Mouse (Mus musculus) kidney, adult 9 months (tissue): ENCODE results near the gene Trap1a.
"Not testable (repeated sequence)": the region's sequence is repeated elsewhere in the genome, so short reads cannot be mapped to it uniquely, and the experiment has no call there.

ENCODE experiments used
- DNase-seq: peaks from one replicate; pipeline ENCODE4 v3.0.0; 2022

Gene Trap1a

DNA sequence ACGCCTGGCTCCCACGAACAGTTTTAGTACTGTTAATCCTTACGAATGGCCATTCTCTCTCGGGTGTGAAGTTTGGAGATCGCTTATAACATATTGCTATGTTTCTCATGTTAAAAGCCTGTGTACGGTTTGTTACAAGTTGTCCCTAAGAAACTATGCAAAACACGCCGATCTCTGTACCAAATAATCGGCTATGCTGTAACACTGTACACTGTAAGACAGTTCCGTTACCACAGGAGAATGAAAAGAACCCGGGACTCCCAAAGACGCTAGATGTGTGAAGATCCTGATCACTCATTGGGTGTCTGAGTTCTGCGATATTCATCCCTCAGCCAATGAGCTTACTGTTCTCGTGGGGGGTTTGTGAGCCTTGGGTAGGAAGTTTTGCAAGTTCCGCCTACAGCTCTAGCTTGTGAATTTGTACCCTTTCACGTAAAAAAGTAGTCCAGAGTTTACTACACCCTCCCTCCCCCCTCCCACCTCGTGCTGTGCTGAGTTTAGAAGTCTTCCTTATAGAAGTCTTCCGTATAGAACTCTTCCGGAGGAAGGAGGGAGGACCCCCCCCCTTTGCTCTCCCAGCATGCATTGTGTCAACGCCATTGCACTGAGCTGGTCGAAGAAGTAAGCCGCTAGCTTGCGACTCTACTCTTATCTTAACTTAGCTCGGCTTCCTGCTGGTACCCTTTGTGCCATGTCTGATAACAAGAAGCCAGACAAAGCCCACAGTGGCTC is at the start of gene Trap1a:
Gene Trap1a (plus strand): TSS at position 421 of the 732 bp plus-strand sequence.
- no peak for DNase-seq

DNA sequence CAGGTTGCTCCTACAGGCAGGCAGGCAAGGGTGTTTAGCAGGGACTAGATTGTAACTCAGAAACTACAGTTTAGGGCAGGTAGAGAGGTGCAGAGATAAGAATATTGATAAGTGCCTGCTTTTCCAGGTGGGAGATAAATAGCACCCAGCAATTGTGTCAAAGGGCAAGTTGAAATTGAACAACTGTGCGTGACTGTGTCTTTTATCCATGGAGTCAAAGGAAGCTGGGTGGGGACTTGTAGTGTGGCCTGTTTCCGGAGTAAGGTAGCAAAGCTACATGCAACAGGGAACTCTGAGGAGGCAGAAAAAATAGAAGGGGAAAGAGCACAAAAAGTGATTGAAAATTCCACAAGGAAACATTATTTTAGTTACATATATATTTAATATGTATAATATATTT is 40.4 kb upstream of the Trap1a start:
- DNase-seq: no peak

DNA sequence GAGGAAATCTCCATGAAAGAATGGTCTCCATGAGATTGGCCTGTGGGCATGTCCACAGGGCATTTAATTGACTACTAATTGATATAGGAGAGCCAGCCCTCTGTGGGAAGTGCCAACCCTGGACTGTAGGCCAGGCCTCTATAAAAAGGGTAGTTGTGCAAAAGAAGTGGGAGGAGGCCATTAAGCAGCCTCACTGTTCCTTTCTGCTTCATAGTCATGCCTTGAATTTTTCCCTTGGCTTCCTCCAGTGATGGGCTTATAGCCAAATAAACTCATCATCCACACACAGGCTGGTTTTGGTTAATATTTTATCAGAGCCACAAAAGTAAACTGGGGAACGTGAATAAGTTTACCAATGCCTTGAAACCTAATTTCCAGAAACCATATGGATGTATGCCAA is 38.2 kb upstream of the Trap1a start:
- DNase-seq: peak; percentile 43

DNA sequence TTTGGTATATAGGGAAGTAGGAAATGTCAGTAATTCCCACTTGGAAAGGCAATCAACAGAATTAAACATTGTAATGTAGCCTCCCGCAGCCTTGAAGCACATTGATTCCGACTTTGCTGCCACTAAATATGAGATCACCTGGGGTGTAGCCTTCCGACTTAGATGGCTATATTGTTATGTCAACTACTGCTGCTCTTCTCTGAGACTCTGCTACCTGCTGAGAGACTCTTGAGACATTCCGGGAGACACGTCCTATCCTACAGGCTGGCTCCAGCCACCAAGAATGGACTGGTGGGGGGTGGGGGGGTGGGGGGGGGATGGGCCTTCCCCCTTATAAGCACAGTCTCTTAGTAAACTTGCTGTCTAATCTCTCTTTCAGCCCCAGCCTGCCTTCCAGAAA is 16.1 kb upstream of the Trap1a start:
- DNase-seq: not testable (repeated sequence)

DNA sequence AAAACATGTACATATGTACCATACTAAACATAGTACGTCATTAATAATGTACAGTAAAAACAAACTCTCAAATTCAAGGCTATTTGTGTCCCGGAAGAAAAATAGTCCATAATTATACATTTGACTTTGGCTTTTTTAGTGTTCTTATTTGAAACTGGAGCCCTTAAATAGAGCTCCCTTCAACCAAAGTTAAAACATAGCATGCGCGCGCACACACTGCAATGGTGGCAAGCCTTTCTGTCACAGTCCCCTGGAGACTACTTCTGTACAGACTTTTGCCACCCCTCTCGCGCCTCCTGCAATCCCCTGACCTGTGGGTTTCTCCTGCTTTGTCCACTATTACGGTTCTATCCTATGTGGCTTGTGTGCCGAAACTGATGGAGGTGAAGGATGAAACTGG is 900 bp upstream of the Trap1a start:
- DNase-seq: no peak

DNA sequence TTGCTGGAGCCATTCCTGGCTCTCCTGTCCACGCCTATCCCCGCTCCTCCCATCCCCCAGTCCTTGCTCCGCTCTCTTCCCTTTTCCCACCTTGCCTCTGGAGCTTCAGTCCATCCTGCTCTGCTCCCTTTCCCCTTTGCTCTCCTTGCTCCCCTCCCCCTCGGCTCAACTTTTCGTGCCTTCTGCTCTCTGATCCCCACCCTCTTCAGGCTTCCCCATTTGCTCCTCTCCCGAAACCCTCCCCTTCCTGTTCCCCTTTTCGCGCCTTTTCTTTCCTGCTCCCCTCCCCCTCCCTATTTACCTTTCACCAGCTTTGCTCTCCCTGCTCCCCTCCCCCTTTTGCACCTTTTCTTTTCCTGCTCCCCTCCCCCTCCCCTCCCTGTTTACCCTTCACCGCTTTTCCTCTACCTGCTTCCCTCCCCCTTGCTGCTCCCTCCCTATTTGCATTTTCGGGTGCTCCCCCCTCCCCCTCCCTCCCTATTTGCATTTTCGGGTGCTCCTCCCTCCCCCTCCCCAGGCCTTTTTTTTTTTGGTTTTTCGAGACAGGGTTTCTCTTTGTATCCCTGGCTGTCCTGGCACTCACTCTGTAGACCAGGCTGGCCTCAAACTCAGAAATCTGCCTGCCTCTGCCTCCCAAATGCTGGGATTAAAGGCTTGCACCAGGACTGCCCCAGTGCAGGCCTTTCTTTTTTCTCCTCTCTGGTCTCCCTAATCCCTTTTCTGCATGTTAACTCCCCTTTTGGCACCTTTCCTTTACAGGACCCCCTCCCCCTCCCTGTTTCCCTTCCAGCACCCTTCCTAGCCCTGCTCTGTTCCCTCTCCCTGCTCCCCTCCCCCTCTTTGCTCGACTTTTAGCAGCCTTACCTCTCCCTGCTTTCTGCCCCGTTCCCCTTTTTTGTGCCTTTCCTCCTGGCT is 1.3 kb downstream of the Trap1a start:
- DNase-seq: no peak

DNA sequence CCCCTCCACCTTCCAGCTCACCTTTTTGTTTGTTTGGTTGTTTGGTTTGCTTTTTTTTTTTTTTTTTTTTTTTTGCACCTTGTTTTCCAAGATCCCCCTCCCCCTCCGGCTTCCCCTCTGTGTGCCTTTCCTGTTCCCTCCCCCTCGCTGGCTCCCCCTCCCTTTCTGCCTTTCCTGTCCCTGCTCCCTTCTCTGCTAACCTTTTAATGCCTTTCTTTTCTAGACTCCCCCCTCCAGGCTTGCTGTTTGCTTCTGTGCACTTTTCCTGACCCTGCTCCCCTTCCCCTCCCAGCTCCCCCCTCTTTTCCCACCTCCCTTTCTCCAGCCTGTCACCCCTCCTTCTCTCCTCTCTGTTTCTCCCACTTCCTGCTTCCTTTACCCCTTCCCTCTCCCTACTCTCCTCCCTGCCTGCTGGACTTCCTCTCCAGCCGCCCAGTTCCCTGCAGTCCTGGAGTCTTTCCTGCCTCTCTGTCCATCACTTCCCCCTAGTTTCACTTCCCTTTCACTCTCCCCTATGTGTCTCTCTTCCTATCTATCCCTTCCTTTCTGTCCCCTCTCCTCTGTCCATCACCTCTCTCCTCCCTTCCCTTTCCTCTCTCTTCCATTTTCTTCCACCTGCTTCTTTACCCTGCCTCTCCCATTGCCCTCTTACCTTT is 2.1 kb downstream of the Trap1a start:
- DNase-seq: no peak

DNA sequence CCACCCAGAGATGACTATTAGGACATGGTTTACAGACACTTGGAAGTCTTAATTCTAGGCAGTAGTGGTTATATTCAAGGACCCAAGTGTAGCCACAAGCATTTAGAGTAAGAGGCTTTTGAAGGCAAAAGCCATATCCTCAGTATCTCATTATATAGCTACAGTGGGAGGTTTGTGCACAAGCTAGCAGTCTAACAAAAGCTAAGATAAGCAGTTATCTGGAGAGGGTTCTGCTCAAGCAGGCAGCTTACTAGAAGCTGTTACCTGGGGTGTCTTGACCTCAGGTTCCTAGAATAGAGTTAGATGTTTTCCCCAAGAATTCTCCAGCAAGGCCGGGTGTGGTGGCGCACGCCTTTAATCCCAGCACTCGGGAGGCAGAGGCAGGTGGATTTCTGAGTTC is 6.1 kb downstream of the Trap1a start:
- no peak for DNase-seq

DNA sequence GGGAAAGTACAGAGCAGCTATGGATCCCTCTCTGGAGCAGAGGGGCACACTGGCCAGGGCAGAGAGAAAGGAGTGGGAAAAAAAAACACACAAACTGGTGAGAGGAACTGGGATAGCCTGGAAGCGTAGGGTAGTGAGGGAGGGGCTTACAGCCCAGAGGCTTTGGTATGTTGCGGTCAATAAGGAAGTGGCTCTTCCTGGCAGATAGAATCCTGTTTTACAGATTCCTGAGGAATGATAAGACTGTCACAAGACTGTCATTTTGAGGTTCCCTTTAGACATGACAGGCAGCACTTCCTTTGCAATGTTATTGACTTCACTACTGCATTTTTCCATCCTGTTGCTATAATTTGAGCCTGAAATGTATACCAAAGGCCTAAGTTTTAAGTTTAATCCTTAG is 7.7 kb downstream of the Trap1a start:
- no peak for DNase-seq

DNA sequence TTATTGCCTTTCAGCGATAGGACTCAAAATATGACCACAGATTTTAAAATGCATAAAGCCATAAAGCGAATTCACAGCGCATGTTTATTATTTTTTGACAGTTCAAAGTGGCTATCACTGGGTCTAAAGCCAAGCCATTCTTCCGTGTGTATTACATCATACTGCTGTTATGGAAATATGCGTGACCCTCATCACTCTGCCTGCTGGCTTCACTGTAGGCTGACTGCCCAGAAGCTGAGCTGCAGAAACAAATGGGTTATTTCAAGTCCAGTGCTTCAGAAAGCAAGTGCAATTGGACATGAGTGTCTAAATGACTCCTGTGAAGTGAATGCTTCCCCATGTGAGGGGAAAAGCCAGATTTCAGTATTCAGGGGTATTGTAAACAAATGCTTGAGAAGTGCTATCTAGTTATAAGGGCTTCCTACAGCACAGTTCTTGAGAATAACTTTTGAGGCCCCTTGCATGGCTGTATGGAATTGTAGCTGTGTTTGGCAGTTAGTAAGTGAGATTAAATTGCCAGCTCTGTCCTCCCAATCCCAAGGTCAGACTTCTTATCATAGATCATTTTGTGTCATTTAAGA is 18.8 kb downstream of the Trap1a start:
- DNase-seq: no peak

DNA sequence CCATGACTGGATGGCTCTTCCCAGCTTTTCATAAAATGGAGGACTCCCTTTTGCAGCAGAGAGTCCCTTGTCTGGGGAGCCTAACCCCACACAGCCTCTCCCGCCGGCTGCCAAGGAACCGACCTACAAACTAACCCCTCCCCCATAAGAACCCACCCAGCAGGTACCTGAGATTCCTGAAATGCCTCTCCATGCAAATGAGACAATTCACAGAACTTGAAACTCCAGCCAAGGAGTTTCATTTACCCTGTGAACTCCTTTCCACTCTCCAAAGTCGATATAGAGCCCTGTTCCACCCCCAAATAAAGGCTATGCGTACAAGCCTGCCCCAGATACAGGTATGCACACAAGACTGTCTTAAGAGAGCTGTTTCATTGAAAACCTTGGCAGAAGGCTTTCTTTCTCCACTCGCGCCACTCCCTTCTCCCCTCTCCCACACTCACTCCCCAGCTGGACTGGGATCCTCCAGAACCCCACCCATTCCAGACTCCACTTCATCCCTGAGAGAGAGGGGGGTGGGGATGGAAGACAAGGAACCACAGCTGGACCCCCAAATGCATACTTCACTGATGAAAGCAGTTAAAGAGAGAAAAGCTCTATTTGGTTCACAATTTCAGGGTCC is 24.3 kb downstream of the Trap1a start:
- DNase-seq: peak; percentile 9

DNA sequence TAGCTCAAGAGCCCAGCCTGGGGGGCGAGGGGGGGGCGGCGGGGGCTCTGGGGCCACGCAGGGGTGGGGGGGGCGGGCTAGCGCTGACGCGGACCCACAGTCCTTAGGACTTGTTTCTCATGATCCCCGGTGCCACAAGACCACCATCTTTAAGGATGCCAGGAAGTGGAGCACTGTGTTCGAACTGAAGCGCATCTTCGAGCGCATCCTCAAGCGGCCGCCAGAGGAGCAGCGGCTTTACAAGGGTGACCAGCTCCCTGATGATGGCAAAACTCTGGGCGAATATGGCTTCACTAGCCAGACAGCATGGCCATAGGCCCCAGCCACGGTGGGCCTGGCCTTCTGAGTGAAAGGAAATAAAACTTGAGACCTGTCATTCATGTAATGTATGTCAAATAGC is 24.9 kb downstream of the Trap1a start:
- no peak for DNase-seq

DNA sequence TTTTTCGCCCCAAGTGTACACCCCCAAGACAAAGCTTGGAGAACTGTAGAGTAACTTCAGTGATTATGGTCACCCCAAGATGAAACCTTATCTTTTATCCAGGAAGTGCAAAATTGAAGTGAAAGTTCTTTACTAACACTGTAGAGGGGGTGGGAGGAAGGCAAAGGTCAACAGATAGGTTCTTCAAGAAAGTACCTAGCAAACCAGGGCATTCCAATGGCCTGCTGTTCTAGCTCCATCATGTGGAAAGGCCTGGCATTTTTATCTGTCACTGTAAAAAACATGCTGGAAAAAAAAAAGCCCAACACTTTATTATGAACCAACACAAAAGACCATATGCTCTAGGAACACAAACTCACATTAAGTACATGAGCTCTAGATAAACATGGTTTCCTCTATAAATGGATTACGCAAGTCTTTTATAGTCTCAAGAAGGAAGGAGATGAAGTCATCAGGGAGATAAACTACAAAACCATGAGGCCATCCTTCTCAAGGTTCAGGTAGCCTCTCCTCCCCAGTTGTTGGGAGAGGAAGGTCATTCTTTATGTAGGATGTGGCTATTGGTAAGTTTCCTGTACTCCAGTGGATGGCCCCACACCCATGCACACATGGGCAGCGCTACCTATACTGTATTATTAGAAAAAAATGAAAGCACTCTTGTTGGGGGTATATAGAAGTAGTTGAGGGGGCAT is 33.5 kb downstream of the Trap1a start:
- DNase-seq: peak; percentile 28

DNA sequence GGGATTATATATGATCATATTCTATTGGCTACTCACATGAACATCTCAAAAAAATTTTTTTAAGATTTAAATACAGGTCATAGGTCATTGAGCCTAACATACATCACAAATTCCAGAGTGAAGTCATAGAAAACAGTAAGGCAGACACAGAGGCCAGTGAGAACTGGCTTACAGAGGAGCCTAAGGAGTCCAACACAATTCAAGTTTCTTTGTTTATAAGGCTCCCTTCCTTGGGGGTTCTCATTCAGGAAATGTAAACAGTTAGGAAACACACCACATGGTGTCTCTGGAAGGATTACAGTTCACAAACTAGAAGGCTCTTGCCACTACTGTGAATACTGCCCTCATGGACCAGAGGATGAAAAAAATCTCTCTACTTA is 34.0 kb downstream of the Trap1a start:
- no peak for DNase-seq

DNA sequence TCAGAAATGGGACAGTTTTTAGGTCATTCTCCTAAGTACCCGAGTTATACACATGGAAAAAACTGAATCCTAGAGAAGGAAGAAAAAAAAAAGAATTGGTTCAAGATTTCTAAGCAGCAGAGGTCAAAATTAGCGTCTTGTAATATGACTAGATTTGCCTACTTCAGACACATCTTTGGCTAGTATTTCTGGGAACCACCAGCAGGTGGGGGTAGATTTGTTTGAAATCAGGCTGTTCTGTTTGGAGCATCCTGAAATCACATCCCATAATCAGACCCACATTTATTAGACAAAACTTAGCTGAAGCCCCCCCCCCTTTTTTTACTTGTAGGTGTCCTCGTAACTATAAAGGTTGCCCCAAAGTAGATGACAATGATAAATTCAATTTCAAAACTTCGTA is 35.6 kb downstream of the Trap1a start:
- peak; percentile 15 for DNase-seq

DNA sequence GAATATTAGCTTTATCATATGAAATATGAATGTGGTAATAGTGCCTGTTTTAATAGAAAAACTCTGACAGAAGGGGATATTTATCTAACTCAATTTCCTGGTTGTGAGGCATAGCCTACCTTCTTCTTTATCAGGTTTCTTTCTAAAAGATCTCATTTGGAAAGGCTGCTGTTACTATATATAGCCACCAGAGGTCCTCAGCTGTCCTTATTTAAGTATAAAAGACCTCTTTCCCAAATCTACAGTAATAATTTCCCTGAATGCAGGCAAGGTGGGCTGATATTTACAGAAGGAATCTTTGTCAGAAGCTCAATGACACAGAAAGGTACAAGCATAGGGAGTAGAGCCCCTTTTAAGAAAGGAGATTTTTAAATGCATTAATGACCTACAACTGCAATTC is 39.2 kb downstream of the Trap1a start:
- peak; percentile 20 for DNase-seq
